16 mouse cellular contexts compared by ENCODE assay signal in genomic region chr1:105564289-105564688, GRCm38 (mm10).
"Had no signal": no experiment of that assay in that cellular context is flagged by ENCODE, and none has a peak within 500 bp of the region (broad histone marks: within the 10 kb centered on the region; RNA-seq: fewer than 3 reads in every experiment).

No protein-coding gene starts in this region.

- H3K27me3 ChIP-seq: limb, embryonic 12.5 days; lung, embryonic 15.5 days; neural tube, embryonic 13.5 days; stomach, embryonic 15.5 days had no signal

- H3K9me3 ChIP-seq: limb, embryonic 12.5 days; lung, embryonic 15.5 days; midbrain, embryonic 10.5 days; neural tube, embryonic 13.5 days; stomach, embryonic 15.5 days had no signal

- H3K27ac ChIP-seq: kidney, postnatal 0 days; limb, embryonic 12.5 days; lung, embryonic 15.5 days; midbrain, embryonic 10.5 days; neural tube, embryonic 13.5 days; stomach, embryonic 15.5 days had no signal

- H3K4me3 ChIP-seq: limb, embryonic 12.5 days; lung, embryonic 15.5 days; midbrain, embryonic 10.5 days; neural tube, embryonic 13.5 days; stomach, embryonic 15.5 days had no signal

- DNase-seq: kidney, adult 11 months; kidney, adult 9 months; kidney, postnatal 36 days; layer of hippocampus, adult 9-11 months; midbrain, embryonic 14.5 days; retina, postnatal 1 day; right cerebral cortex, postnatal 4 days; spleen, adult 18-20 months; thymus, adult 2 months; thymus, postnatal 25 days had no signal

- H3K4me2 ChIP-seq: limb, embryonic 12.5 days; lung, embryonic 15.5 days; neural tube, embryonic 13.5 days; stomach, embryonic 15.5 days had no signal

- H3K9ac ChIP-seq: limb, embryonic 12.5 days; lung, embryonic 15.5 days; neural tube, embryonic 13.5 days; stomach, embryonic 15.5 days had no signal

- H3K4me1 ChIP-seq: lung, embryonic 15.5 days; midbrain, embryonic 10.5 days; neural tube, embryonic 13.5 days; stomach, embryonic 15.5 days had no signal
